Mouse (Mus musculus): ENCODE measurements around the gene Tmod3. TPM values are rescaled to one million over a fixed set of nuclear protein-coding genes. Genes with fewer than 3 reads are reported as not detected.
"Not testable (repeated sequence)": the region's sequence is repeated elsewhere in the genome, so short reads cannot be mapped to it uniquely, and the experiment has no call there.

Tmod3 gene
- total and polyA plus RNA-seq, 2 experiments from 2014 or later = 40.8 to 64.9 TPM

- Histone ChIP-seq H3K27ac (ENCODE audit: low read depth) (no peak overlapping the region), H3K4me1 (ENCODE audit: control insufficient read depth, insufficient read depth) (no peaks in the 10 kb centered on the region), H3K4me2 (ENCODE audit: low read depth, low read length) (no peak overlapping the region), H3K27me3 (ENCODE audit: control insufficient read depth, insufficient read depth, low read length) (no peaks in the 10 kb centered on the region), H3K9ac (replicated peaks; ENCODE audit: low read depth, low read length) (no peak overlapping the region), H3K36me3 (replicated peaks; ENCODE audit: control insufficient read depth, insufficient read depth, low read length) (peaks cover 50% of the 10 kb centered on the region), H3K9me3 (replicated peaks; ENCODE audit: control insufficient read depth, low read length) (no peaks in the 10 kb centered on the region), H3K4me3 (ENCODE audit: low read depth, low read length) (no peak overlapping the region)
- TF ChIP-seq CTCF (IDR thresholded peaks at IDR 0.05; ENCODE audit: low read depth) (no peak), EP300 (IDR thresholded peaks at IDR 0.05; ENCODE audit: low read depth) (no peak)
- 93% methylated on average over 7 of the region's 7 CpGs for WGBS
- ATAC-seq (ENCODE audit: insufficient read depth, low read depth) = no peak
- no peak for DNase-seq (ENCODE audit: low spot score)
Observed at GRCm38 (mm10) chr9:75498571-75498970, 60.9 kb downstream of the Tmod3 start.

GRCm38 (mm10) chr9:75495945-75496344, 63.5 kb downstream of the Tmod3 start:
- Histone ChIP-seq H3K4me1 (ENCODE audit: control insufficient read depth, insufficient read depth) (no peaks in the 10 kb centered on the region), H3K27me3 (ENCODE audit: control insufficient read depth, insufficient read depth, low read length) (no peaks in the 10 kb centered on the region), H3K4me2 (ENCODE audit: low read depth, low read length) (no peak overlapping the region), H3K27ac (ENCODE audit: low read depth) (no peak overlapping the region), H3K36me3 (replicated peaks; ENCODE audit: control insufficient read depth, insufficient read depth, low read length) (peaks cover 31% of the 10 kb centered on the region), H3K4me3 (ENCODE audit: low read depth, low read length) (no peak overlapping the region), H3K9ac (replicated peaks; ENCODE audit: low read depth, low read length) (no peak overlapping the region), H3K9me3 (replicated peaks; ENCODE audit: control insufficient read depth, low read length) (no peaks in the 10 kb centered on the region)
- ATAC-seq (ENCODE audit: insufficient read depth, low read depth) (no peak), DNase-seq (ENCODE audit: low spot score) (no peak)
- TF ChIP-seq CTCF (IDR thresholded peaks at IDR 0.05; ENCODE audit: low read depth) (no peak), EP300 (IDR thresholded peaks at IDR 0.05; ENCODE audit: low read depth) (no peak)
- WGBS = 72% methylated on average over 10 of the region's 10 CpGs

GRCm38 (mm10) chr9:75494407-75495005, 65.0 kb downstream of the Tmod3 start:
- H3K4me2 ChIP-seq (ENCODE audit: low read depth, low read length) = no peak overlapping the region
- no peaks in the 10 kb centered on the region for H3K27me3 ChIP-seq (ENCODE audit: control insufficient read depth, insufficient read depth, low read length)
- 80% methylated on average over 9 of the region's 9 CpGs for WGBS
- peaks cover 20% of the 10 kb centered on the region for H3K36me3 ChIP-seq (replicated peaks; ENCODE audit: control insufficient read depth, insufficient read depth, low read length)
- H3K4me3 ChIP-seq (ENCODE audit: low read depth, low read length) = no peak overlapping the region
- ATAC-seq (ENCODE audit: insufficient read depth, low read depth) (no peak), DNase-seq (ENCODE audit: low spot score) (no peak)
- H3K27ac ChIP-seq (ENCODE audit: low read depth) = no peak overlapping the region
- H3K9me3 ChIP-seq (replicated peaks; ENCODE audit: control insufficient read depth, low read length) = no peaks in the 10 kb centered on the region
- no peaks in the 10 kb centered on the region for H3K4me1 ChIP-seq (ENCODE audit: control insufficient read depth, insufficient read depth)
- no peak overlapping the region for H3K9ac ChIP-seq (replicated peaks; ENCODE audit: low read depth, low read length)
- TF ChIP-seq EP300 (IDR thresholded peaks at IDR 0.05; ENCODE audit: low read depth) (no peak), CTCF (IDR thresholded peaks at IDR 0.05; ENCODE audit: low read depth) (no peak)

GRCm38 (mm10) chr9:75488255-75488654, 71.2 kb downstream of the Tmod3 start:
- H3K36me3 ChIP-seq (replicated peaks; ENCODE audit: control insufficient read depth, insufficient read depth, low read length); H3K4me2 ChIP-seq (ENCODE audit: low read depth, low read length); H3K4me1 ChIP-seq (ENCODE audit: control insufficient read depth, insufficient read depth); DNase-seq (ENCODE audit: low spot score); H3K9me3 ChIP-seq (replicated peaks; ENCODE audit: control insufficient read depth, low read length); H3K27ac ChIP-seq (ENCODE audit: low read depth); H3K4me3 ChIP-seq (ENCODE audit: low read depth, low read length); ATAC-seq (ENCODE audit: insufficient read depth, low read depth); H3K27me3 ChIP-seq (ENCODE audit: control insufficient read depth, insufficient read depth, low read length); H3K9ac ChIP-seq (replicated peaks; ENCODE audit: low read depth, low read length): not testable (repeated sequence)
- WGBS = 94% methylated on average over 7 of the region's 7 CpGs

GRCm38 (mm10) chr9:75485231-75485630, 74.2 kb downstream of the Tmod3 start:
- Histone ChIP-seq H3K27ac (ENCODE audit: low read depth) (no peak overlapping the region), H3K27me3 (ENCODE audit: control insufficient read depth, insufficient read depth, low read length) (no peaks in the 10 kb centered on the region), H3K9me3 (replicated peaks; ENCODE audit: control insufficient read depth, low read length) (no peaks in the 10 kb centered on the region), H3K4me1 (ENCODE audit: control insufficient read depth, insufficient read depth) (no peaks in the 10 kb centered on the region), H3K4me3 (ENCODE audit: low read depth, low read length) (no peak overlapping the region), H3K4me2 (ENCODE audit: low read depth, low read length) (no peak overlapping the region), H3K36me3 (replicated peaks; ENCODE audit: control insufficient read depth, insufficient read depth, low read length) (no peaks in the 10 kb centered on the region), H3K9ac (replicated peaks; ENCODE audit: low read depth, low read length) (no peak overlapping the region)
- WGBS = 80% methylated on average over 6 of the region's 6 CpGs
- no peak for TF ChIP-seq CTCF (IDR thresholded peaks at IDR 0.05; ENCODE audit: low read depth)
- TF ChIP-seq EP300 (IDR thresholded peaks at IDR 0.05; ENCODE audit: low read depth) = no peak
- ATAC-seq (ENCODE audit: insufficient read depth, low read depth) (no peak), DNase-seq (ENCODE audit: low spot score) (no peak)

GRCm38 (mm10) chr9:75480536-75481075, 78.9 kb downstream of the Tmod3 start:
- DNase-seq (ENCODE audit: low spot score) = no peak
- H3K4me3 ChIP-seq (ENCODE audit: low read depth, low read length) = no peak overlapping the region
- H3K4me2 ChIP-seq (ENCODE audit: low read depth, low read length) = no peak overlapping the region
- no peaks in the 10 kb centered on the region for H3K9me3 ChIP-seq (replicated peaks; ENCODE audit: control insufficient read depth, low read length)
- H3K27me3 ChIP-seq (ENCODE audit: control insufficient read depth, insufficient read depth, low read length) = no peaks in the 10 kb centered on the region
- H3K4me1 ChIP-seq (ENCODE audit: control insufficient read depth, insufficient read depth) = no peaks in the 10 kb centered on the region
- TF ChIP-seq CTCF (IDR thresholded peaks at IDR 0.05; ENCODE audit: low read depth) (no peak), EP300 (IDR thresholded peaks at IDR 0.05; ENCODE audit: low read depth) (no peak)
- H3K27ac ChIP-seq (ENCODE audit: low read depth) = no peak overlapping the region
- no peak overlapping the region for H3K9ac ChIP-seq (replicated peaks; ENCODE audit: low read depth, low read length)
- no peak for ATAC-seq (ENCODE audit: insufficient read depth, low read depth)
- no peaks in the 10 kb centered on the region for H3K36me3 ChIP-seq (replicated peaks; ENCODE audit: control insufficient read depth, insufficient read depth, low read length)
- WGBS = 93% methylated on average over 5 of the region's 5 CpGs

Measured in heart, postnatal 0 days (tissue).